Mouse (Mus musculus) stomach, embryonic 16.5 days (tissue): Measurements from ENCODE around the gene Gm17660. TPM values are rescaled to one million over a fixed set of nuclear protein-coding genes. Genes with fewer than 3 reads are reported as not detected.

ENCODE experiments used
- ATAC-seq: fragments of 200-750 bp; cut with Nextera tagmentation; 2 replicates; pipeline ENCODE4 v1.8.0; 2017; ENCODE audit warnings: moderate number of reproducible peaks, moderate TSS enrichment; ENCODE audit not compliant: insufficient read depth, low FRiP score
- H3K27ac ChIP-seq: fragments of 300-500 bp; sonication (generic); 2 replicates; pipeline ENCODE4 v1.5.1; 2014; ENCODE audit warnings: low read length
- H3K27me3 ChIP-seq: fragments of 300-500 bp; sonication (generic); 2 replicates; pipeline ENCODE4 v1.6.1; 2014; ENCODE audit warnings: low read length, control low read depth, mixed read lengths; ENCODE audit not compliant: control insufficient read depth, insufficient read depth
- H3K36me3 ChIP-seq: fragments of 300-500 bp; sonication (generic); 2 replicates; pipeline ENCODE4 v1.6.1; 2014; ENCODE audit warnings: low read length; ENCODE audit not compliant: control insufficient read depth, insufficient read depth
- H3K4me1 ChIP-seq: fragments of 300-500 bp; sonication (generic); 2 replicates; pipeline ENCODE4 v1.6.1; 2014; ENCODE audit warnings: low read length, control low read depth, mixed read lengths; ENCODE audit not compliant: control insufficient read depth, insufficient read depth
- H3K4me2 ChIP-seq: fragments of 300-500 bp; sonication (generic); 2 replicates; pipeline ENCODE4 v1.6.1; 2014; ENCODE audit warnings: low read depth, low read length, mixed read lengths
- H3K4me3 ChIP-seq: fragments of 300-500 bp; sonication (generic); replicated peaks from 2 replicates; pipeline ENCODE4 v1.5.1; 2014; ENCODE audit warnings: mild to moderate bottlenecking, low read length
- H3K9ac ChIP-seq: fragments of 300-500 bp; sonication (generic); 2 replicates; pipeline ENCODE4 v1.6.1; 2014; ENCODE audit warnings: low read length
- H3K9me3 ChIP-seq: fragments of 300-500 bp; sonication (generic); replicated peaks from 2 replicates; pipeline ENCODE4 v1.6.1; 2016; ENCODE audit warnings: low read length, control low read depth; ENCODE audit not compliant: control insufficient read depth
- WGBS: fragments of 180-500 bp; shearing (Covaris S2); extraction: QIAGEN DNeasy Blood & Tissue Kit; methylation state at CpG from one replicate; pipeline ENCODE4 v1.1.7; 2014; 5-methylcytosine and 5-hydroxymethylcytosine counted together
- polyA plus RNA-seq: library from polyadenylated mRNA; unstranded; fragments of >200 nt; fragmentation: Nextera tagmentation; extraction: Ambion mirVana; gene quantifications from 2 replicates; pipeline ENCODE4 v1.2.1, GENCODE M21; 2015

Gm17660 gene
- polyA plus RNA-seq, result 0.57 TPM in 1 of 2 replicates, not detected in the other

DNA sequence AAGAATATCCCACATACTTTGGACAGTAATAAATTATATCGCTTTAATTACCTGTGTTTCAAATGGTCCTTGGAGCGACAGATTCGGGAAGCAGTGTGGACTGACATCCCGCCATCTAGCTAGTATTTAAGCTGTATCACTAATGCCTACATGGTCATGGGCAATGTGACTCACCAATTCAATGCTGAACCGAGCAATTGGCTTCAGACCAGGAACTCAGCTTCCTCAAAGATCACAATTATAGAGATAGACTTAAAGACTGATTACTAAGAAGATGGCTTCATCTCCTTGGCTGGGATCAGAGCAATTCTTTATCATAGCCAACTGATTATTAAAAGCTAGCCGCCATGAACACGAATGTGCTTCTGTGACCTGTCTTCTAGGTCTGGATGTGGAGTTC is at the start of gene Gm17660:
Gene Gm17660 (minus strand): TSS at position 101 of the 400 bp plus-strand sequence.
- Histone ChIP-seq H3K9ac (peak within 1 kb of the TSS; percentile 23; the same call in 1 of the 2 replicates), H3K9me3 (no peaks in the 10 kb centered on the region), H3K27ac (no peak within 1 kb of the TSS), H3K4me1 (peaks cover 9% of the 10 kb centered on the region; the same call in 1 of the 2 replicates), H3K27me3 (no peaks in the 10 kb centered on the region), H3K4me2 (no peak within 1 kb of the TSS), H3K4me3 (no peak within 1 kb of the TSS), H3K36me3 (0 out of 2 replicates have a peak, but pooled peaks cover 5% of the 10 kb centered on the region)
- WGBS, result 93% methylated on average over 7 of the region's 7 CpGs
- no peak for ATAC-seq

DNA sequence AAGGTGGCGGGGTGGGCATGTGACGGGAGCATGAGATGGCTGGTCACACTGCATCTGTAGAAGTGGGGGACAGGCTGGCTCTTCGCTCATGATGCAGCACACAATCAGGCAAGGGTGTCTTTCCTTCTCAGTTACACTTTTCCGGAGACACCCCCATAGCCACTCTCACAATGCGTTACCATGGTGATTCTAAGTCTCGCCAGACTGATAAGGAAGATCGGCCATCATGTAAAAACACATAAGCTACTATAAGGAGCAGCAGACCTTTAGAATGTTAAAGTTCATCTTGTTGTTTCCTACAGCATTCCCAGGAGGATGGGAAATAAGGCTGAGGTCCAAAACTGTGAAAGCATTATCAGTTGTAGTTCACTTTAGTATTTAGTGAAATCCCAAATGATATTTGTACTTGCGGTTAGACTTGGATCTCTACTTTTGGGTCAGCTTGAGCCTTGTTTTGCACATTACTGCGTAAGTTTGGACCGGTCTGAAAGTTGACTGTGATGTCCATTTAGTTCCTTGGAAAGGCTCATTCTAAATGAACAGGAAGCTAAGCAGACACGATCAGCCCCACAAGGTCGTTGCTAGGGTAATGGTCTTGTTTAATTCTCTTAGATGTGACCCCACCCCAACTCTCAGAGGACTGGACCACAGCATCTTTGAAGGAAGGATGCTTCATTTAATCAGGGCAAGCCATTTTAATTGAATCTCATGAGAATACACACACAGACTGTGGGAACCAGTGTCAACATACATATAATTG is 49.3 kb upstream of the Gm17660 start:
- Histone ChIP-seq H3K4me3 (no peak overlapping the region), H3K27me3 (no peaks in the 10 kb centered on the region), H3K9me3 (no peaks in the 10 kb centered on the region), H3K9ac (no peak overlapping the region), H3K4me2 (no peak overlapping the region), H3K4me1 (peaks cover 8% of the 10 kb centered on the region), H3K36me3 (no peaks in the 10 kb centered on the region), H3K27ac (no peak overlapping the region)
- ATAC-seq, result no peak
- 77% methylated on average over 12 of the region's 12 CpGs for WGBS

DNA sequence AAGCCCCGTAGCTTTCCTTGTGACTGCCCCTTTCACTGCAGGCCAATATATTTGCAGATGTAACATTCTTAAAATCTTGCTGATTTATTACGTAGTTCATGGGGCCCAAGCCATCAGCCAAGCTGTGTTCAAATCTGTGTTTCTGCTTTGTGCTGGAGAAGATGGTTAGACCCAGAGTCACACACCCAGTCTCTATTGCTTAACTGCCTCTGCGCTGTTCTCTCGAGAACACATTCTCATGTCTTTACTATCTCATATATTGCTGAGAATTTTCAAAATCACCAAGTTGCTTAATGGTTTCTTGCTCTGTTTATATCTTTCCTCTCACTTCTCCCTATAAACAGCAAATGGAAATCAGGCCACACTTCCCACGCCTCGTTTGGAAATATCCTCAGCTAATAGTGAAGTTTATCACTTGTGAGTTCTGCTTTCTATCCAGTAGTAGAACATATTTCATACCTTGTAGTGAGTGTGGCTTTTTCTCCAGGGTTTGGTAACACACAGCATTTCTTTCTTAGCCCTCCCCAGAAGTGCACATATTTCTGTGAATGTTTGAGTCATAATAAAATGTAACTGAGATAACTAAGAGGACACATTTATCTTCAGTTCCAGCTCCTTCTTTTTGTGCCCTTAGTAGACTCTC is 46.7 kb upstream of the Gm17660 start:
- H3K9me3 ChIP-seq, result no peaks in the 10 kb centered on the region
- WGBS, result 48% methylated on average over 6 of the region's 6 CpGs
- H3K27me3 ChIP-seq, result no peaks in the 10 kb centered on the region
- H3K9ac ChIP-seq, result no peak overlapping the region
- no peaks in the 10 kb centered on the region for H3K36me3 ChIP-seq
- H3K4me1 ChIP-seq, result peaks cover 8% of the 10 kb centered on the region
- no peak overlapping the region for H3K4me3 ChIP-seq
- ATAC-seq, result no peak
- H3K27ac ChIP-seq, result no peak overlapping the region
- no peak overlapping the region for H3K4me2 ChIP-seq

DNA sequence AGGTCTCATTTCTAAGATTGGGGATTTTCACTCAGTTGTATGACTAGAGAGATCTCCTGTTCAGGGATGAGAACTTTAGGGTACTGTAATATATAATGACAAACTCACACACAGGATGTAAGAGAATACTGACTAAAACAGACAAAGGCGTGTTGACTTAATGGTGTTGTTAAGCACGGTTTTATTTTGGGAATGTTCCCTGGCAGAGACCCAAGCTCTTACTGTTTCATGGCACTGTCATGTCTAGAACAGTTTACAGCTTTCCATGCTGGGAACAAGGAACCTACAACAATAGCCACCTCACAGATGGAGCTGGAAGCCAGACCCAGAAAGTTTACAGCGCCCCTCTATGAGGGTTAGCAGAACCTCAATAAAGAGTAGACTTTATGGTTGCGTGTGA is 38.5 kb upstream of the Gm17660 start:
- no peak for ATAC-seq
- Histone ChIP-seq H3K4me2 (no peak overlapping the region), H3K27me3 (no peaks in the 10 kb centered on the region), H3K27ac (peak overlapping the region; percentile 69), H3K4me3 (no peak overlapping the region), H3K9me3 (no peaks in the 10 kb centered on the region), H3K9ac (no peak overlapping the region), H3K36me3 (no peaks in the 10 kb centered on the region), H3K4me1 (peaks cover 7% of the 10 kb centered on the region; the same call in 1 of the 2 replicates)
- WGBS, result 64% methylated on average over 4 of the region's 4 CpGs

DNA sequence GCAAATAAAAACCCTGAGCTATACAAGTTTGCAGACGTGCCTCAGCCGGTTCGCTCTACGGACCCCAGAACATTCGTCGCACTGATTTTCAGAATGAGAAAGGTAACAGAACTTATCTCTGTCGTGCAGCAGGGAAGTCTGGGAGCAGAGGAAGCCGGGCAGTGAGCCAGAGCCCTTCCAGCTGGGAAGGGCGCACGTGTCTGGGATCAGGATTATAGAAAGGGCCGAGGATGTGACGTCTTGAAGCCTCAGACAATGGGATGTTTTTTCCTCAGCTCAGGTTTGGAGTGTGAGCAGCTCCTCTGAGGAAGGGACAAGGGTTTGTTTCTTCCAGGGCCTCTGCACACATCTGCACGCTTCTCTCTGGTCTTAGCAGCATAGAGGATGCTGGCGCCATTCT is 37.7 kb upstream of the Gm17660 start:
- WGBS, result 34% methylated on average over 14 of the region's 14 CpGs
- no peaks in the 10 kb centered on the region for H3K9me3 ChIP-seq
- no peaks in the 10 kb centered on the region for H3K36me3 ChIP-seq
- peaks cover 12% of the 10 kb centered on the region for H3K4me1 ChIP-seq
- H3K9ac ChIP-seq, result peak overlapping the region; percentile 49; the same call in 1 of the 2 replicates
- ATAC-seq, result peak; percentile 30; the same call in 1 of the 2 replicates
- no peak overlapping the region for H3K4me2 ChIP-seq
- H3K27me3 ChIP-seq, result no peaks in the 10 kb centered on the region
- peak overlapping the region; percentile 95 for H3K27ac ChIP-seq
- no peak overlapping the region for H3K4me3 ChIP-seq

DNA sequence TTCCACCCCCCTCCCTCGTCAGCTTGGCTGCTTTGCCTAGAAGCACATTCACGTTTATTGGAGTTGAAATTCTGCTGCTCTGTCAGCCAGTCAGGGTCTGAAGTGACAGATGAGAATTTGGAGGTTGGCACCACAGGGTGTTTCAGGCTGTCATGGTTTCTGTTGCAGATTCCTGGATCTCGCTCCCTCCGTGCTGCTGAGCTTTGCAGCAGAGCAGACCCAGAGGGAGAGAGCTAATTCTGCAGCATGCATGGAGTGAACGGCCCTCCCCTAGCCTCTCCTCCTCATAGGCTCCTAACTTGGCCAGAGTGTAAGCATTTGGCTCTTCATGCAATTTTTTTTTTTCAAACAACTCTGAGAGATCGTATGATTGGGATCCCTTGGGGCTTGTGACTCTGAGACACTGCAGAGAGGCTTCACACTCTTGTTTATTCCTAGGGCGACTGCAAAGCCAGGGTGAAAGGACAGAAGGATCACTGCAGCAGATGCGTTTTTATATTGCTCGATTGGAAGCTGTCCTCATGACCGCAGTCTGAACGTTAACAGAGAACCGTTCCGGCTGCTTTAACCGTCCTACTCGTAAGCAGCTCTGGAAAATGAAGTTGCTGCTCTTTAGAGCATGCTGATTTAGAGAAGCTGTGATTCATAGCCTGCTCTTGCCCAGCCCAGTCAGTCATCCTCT is 36.2 kb upstream of the Gm17660 start, which contains the start of gene Sparcl1:
Gene Sparcl1 (minus strand): TSS at position 243 of the 682 bp plus-strand sequence.
- Histone ChIP-seq H3K36me3 (no peaks in the 10 kb centered on the region), H3K4me2 (peak within 1 kb of the TSS; percentile 59), H3K9me3 (no peaks in the 10 kb centered on the region), H3K9ac (peak within 1 kb of the TSS; percentile 75), H3K4me1 (peaks cover 25% of the 10 kb centered on the region), H3K27ac (peak within 1 kb of the TSS; percentile 95), H3K27me3 (no peaks in the 10 kb centered on the region), H3K4me3 (peak within 1 kb of the TSS; percentile 55)
- peak; percentile 75 for ATAC-seq
- 23% methylated on average over 15 of the region's 15 CpGs for WGBS

DNA sequence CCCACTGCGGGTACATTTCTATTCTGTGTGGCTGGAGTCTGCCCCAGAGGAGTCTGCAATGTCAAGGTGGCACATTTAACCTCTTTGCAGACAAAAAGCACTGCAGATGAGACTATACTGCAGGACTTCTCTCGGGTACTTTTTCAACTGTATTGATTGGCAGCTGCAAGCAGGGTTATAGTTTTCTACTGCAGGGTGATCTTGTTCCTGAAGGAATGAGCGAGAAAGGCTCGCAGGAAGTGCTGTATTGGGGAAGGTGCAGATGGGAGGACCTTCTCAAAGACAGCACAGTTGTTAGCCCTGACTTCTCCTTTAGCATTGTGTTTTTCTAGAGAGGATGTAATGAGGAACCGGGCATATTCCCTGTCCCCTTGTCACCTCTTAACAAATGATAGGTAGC is 35.1 kb upstream of the Gm17660 start:
- H3K4me2 ChIP-seq, result peak overlapping the region; percentile 59
- peak overlapping the region; percentile 75 for H3K9ac ChIP-seq
- no peak for ATAC-seq
- peak overlapping the region; percentile 95 for H3K27ac ChIP-seq
- no peaks in the 10 kb centered on the region for H3K27me3 ChIP-seq
- no peaks in the 10 kb centered on the region for H3K36me3 ChIP-seq
- no peaks in the 10 kb centered on the region for H3K9me3 ChIP-seq
- H3K4me3 ChIP-seq, result peak overlapping the region; percentile 55
- WGBS, result 20% methylated on average over 5 of the region's 5 CpGs
- peaks cover 30% of the 10 kb centered on the region for H3K4me1 ChIP-seq

DNA sequence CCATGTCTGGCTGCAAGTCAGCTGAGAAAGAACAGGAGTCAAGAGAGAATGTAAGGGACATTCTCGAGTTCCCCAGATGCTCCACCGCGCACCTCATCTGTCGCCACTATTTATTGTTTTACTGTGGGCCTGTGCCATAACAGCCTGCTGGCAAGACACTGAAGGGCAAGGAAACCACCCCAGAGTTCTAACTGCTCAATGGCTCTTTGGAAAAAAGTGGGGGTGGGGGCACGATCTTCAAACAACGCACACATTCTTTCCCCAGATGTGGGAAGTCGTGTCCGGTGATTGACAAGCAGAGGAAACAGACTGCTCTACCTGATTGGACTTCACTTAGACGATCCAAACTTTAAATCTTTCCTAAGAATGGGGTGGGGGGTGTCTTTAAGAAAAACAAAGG is 34.6 kb upstream of the Gm17660 start:
- no peaks in the 10 kb centered on the region for H3K27me3 ChIP-seq
- H3K27ac ChIP-seq, result peak overlapping the region; percentile 95
- 11% methylated on average over 9 of the region's 9 CpGs for WGBS
- no peaks in the 10 kb centered on the region for H3K36me3 ChIP-seq
- no peak for ATAC-seq
- H3K4me1 ChIP-seq, result peaks cover 31% of the 10 kb centered on the region
- peak overlapping the region; percentile 55 for H3K4me3 ChIP-seq
- peak overlapping the region; percentile 59 for H3K4me2 ChIP-seq
- H3K9me3 ChIP-seq, result no peaks in the 10 kb centered on the region
- peak overlapping the region; percentile 75 for H3K9ac ChIP-seq
